Mouse (Mus musculus): Measurements from ENCODE around the gene Coq7.

GRCm38 (mm10) chr7:118481047-118481810, 51.9 kb downstream of the Coq7 start:
- no peak for TF ChIP-seq CTCF (IDR thresholded peaks at IDR 0.05; ENCODE audit: low read depth)
- no peak for TF ChIP-seq EP300 (IDR thresholded peaks at IDR 0.05; ENCODE audit: low read depth)
